Mouse (Mus musculus): ENCODE data around the gene Zfp46. TPM values are rescaled to one million over a fixed set of nuclear protein-coding genes. Genes with fewer than 3 reads are reported as not detected.

Zfp46 gene
- polyA plus RNA-seq, 1 experiment from 2014 or later, result 34.4 TPM

GRCm38 (mm10) chr4:136245681-136246080 lies 38.8 kb upstream of the Zfp46 start:
- Histone ChIP-seq H3K4me1 (ENCODE audit: control insufficient read depth, insufficient read depth, low read length) (peaks cover 31% of the 10 kb centered on the region), H3K9me3 (ENCODE audit: control insufficient read depth, low read length) (no peaks in the 10 kb centered on the region), H3K4me3 (ENCODE audit: low read depth, low read length) (no peak overlapping the region), H3K9ac (ENCODE audit: low read length) (no peak overlapping the region), H3K27ac (ENCODE audit: low read depth, low read length) (no peak overlapping the region), H3K4me2 (ENCODE audit: low read depth) (no peak overlapping the region), H3K27me3 (ENCODE audit: control insufficient read depth, insufficient read depth, low read length) (peaks cover 43% of the 10 kb centered on the region), H3K36me3 (ENCODE audit: control insufficient read depth, insufficient read depth, low read length) (0 out of 2 replicates have a peak, but pooled peaks cover 2% of the 10 kb centered on the region)
- ATAC-seq (ENCODE audit: insufficient read depth, low FRiP score, low TSS enrichment), result no peak
- 28% methylated on average over 5 of the region's 5 CpGs for WGBS
- DNase-seq (ENCODE audit: low spot score), result no peak

GRCm38 (mm10) chr4:136246568-136246969 lies 37.9 kb upstream of the Zfp46 start:
- peak; percentile 53 for DNase-seq (ENCODE audit: low spot score)
- no peak for ATAC-seq (ENCODE audit: insufficient read depth, low FRiP score, low TSS enrichment)
- Histone ChIP-seq H3K4me3 (ENCODE audit: low read depth, low read length) (no peak overlapping the region), H3K4me1 (ENCODE audit: control insufficient read depth, insufficient read depth, low read length) (peaks cover 31% of the 10 kb centered on the region), H3K4me2 (ENCODE audit: low read depth) (peak overlapping the region; percentile 90), H3K9ac (ENCODE audit: low read length) (no peak overlapping the region), H3K27me3 (ENCODE audit: control insufficient read depth, insufficient read depth, low read length) (peaks cover 43% of the 10 kb centered on the region), H3K27ac (ENCODE audit: low read depth, low read length) (no peak overlapping the region), H3K9me3 (ENCODE audit: control insufficient read depth, low read length) (no peaks in the 10 kb centered on the region), H3K36me3 (ENCODE audit: control insufficient read depth, insufficient read depth, low read length) (0 out of 2 replicates have a peak, but pooled peaks cover 2% of the 10 kb centered on the region)
- WGBS, result 1% methylated on average over 12 of the region's 12 CpGs

GRCm38 (mm10) chr4:136247386-136247728 lies 37.1 kb upstream of the Zfp46 start:
- Histone ChIP-seq H3K4me2 (ENCODE audit: low read depth) (peak overlapping the region; percentile 90), H3K27ac (ENCODE audit: low read depth, low read length) (no peak overlapping the region), H3K9ac (ENCODE audit: low read length) (0 out of 2 replicates have a peak overlapping the region, but pooled peaks have one; percentile 36), H3K4me1 (ENCODE audit: control insufficient read depth, insufficient read depth, low read length) (peaks cover 31% of the 10 kb centered on the region), H3K4me3 (ENCODE audit: low read depth, low read length) (peak overlapping the region; percentile 33), H3K9me3 (ENCODE audit: control insufficient read depth, low read length) (no peaks in the 10 kb centered on the region), H3K27me3 (ENCODE audit: control insufficient read depth, insufficient read depth, low read length) (peaks cover 43% of the 10 kb centered on the region), H3K36me3 (ENCODE audit: control insufficient read depth, insufficient read depth, low read length) (0 out of 2 replicates have a peak, but pooled peaks cover 2% of the 10 kb centered on the region)
- DNase-seq (ENCODE audit: low spot score) (no peak), ATAC-seq (ENCODE audit: insufficient read depth, low FRiP score, low TSS enrichment) (peak; percentile 20; the same call in 1 of the 2 replicates)
- WGBS, result under 1% methylated on average over 14 of the region's 14 CpGs

GRCm38 (mm10) chr4:136247729-136248463 lies 36.6 kb upstream of the Zfp46 start, which contains the start of gene Tcea3:
Gene Tcea3, plus strand, starts transcription at chr4:136247729.
- Histone ChIP-seq H3K36me3 (ENCODE audit: control insufficient read depth, insufficient read depth, low read length) (0 out of 2 replicates have a peak, but pooled peaks cover 2% of the 10 kb centered on the region), H3K4me1 (ENCODE audit: control insufficient read depth, insufficient read depth, low read length) (peaks cover 31% of the 10 kb centered on the region), H3K4me2 (ENCODE audit: low read depth) (peak within 1 kb of the TSS; percentile 90), H3K9me3 (ENCODE audit: control insufficient read depth, low read length) (no peaks in the 10 kb centered on the region), H3K27ac (ENCODE audit: low read depth, low read length) (no peak within 1 kb of the TSS), H3K27me3 (ENCODE audit: control insufficient read depth, insufficient read depth, low read length) (peaks cover 43% of the 10 kb centered on the region), H3K9ac (ENCODE audit: low read length) (peak within 1 kb of the TSS; percentile 36; the same call in 1 of the 2 replicates), H3K4me3 (ENCODE audit: low read depth, low read length) (peak within 1 kb of the TSS; percentile 33)
- ATAC-seq (ENCODE audit: insufficient read depth, low FRiP score, low TSS enrichment), result no peak
- DNase-seq (ENCODE audit: low spot score), result peak; percentile 45
- WGBS, result under 1% methylated on average over 46 of the region's 46 CpGs

- DNase-seq (ENCODE audit: low spot score), result no peak
- H3K4me2 ChIP-seq (ENCODE audit: low read depth), result peak overlapping the region; percentile 90
- peak overlapping the region; percentile 36; the same call in 1 of the 2 replicates for H3K9ac ChIP-seq (ENCODE audit: low read length)
- H3K4me1 ChIP-seq (ENCODE audit: control insufficient read depth, insufficient read depth, low read length), result peaks cover 31% of the 10 kb centered on the region
- peak overlapping the region; percentile 33 for H3K4me3 ChIP-seq (ENCODE audit: low read depth, low read length)
- 0 out of 2 replicates have a peak, but pooled peaks cover 2% of the 10 kb centered on the region for H3K36me3 ChIP-seq (ENCODE audit: control insufficient read depth, insufficient read depth, low read length)
- peaks cover 43% of the 10 kb centered on the region for H3K27me3 ChIP-seq (ENCODE audit: control insufficient read depth, insufficient read depth, low read length)
- WGBS, result under 1% methylated on average over 37 of the region's 37 CpGs
- no peaks in the 10 kb centered on the region for H3K9me3 ChIP-seq (ENCODE audit: control insufficient read depth, low read length)
- ATAC-seq (ENCODE audit: insufficient read depth, low FRiP score, low TSS enrichment), result no peak
- H3K27ac ChIP-seq (ENCODE audit: low read depth, low read length), result no peak overlapping the region
Measured at GRCm38 (mm10) chr4:136248464-136249331, 35.8 kb upstream of the Zfp46 start.

DNA sequence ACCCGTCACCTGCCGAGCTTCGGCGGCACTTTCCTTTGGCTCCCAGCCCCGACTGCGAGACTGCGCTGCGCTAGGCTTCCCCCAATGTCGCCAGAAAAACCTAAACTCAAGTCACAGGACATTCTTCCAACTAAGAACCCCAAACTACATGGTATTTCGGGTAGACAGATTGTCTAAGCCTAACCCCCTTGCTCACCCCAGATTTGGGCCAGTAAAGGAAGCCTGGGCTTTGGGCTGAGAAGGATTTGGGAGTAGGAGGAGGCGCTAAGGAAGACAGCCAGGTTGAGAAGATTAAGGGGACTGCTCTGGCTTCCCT lies 35.2 kb upstream of the Zfp46 start:
- H3K4me1 ChIP-seq (ENCODE audit: control insufficient read depth, insufficient read depth, low read length), result peaks cover 31% of the 10 kb centered on the region
- no peak overlapping the region for H3K9ac ChIP-seq (ENCODE audit: low read length)
- H3K4me3 ChIP-seq (ENCODE audit: low read depth, low read length), result no peak overlapping the region
- no peak overlapping the region for H3K4me2 ChIP-seq (ENCODE audit: low read depth)
- WGBS, result 5% methylated on average over 11 of the region's 11 CpGs
- peaks cover 43% of the 10 kb centered on the region for H3K27me3 ChIP-seq (ENCODE audit: control insufficient read depth, insufficient read depth, low read length)
- ATAC-seq (ENCODE audit: insufficient read depth, low FRiP score, low TSS enrichment) (no peak), DNase-seq (ENCODE audit: low spot score) (no peak)
- no peak overlapping the region for H3K27ac ChIP-seq (ENCODE audit: low read depth, low read length)
- H3K9me3 ChIP-seq (ENCODE audit: control insufficient read depth, low read length), result no peaks in the 10 kb centered on the region
- no peaks in the 10 kb centered on the region for H3K36me3 ChIP-seq (ENCODE audit: control insufficient read depth, insufficient read depth, low read length)

GRCm38 (mm10) chr4:136249780-136250179 lies 34.7 kb upstream of the Zfp46 start:
- DNase-seq (ENCODE audit: low spot score) (no peak), ATAC-seq (ENCODE audit: insufficient read depth, low FRiP score, low TSS enrichment) (no peak)
- Histone ChIP-seq H3K27me3 (ENCODE audit: control insufficient read depth, insufficient read depth, low read length) (peaks cover 43% of the 10 kb centered on the region), H3K9me3 (ENCODE audit: control insufficient read depth, low read length) (no peaks in the 10 kb centered on the region), H3K4me1 (ENCODE audit: control insufficient read depth, insufficient read depth, low read length) (peaks cover 31% of the 10 kb centered on the region), H3K4me2 (ENCODE audit: low read depth) (no peak overlapping the region), H3K9ac (ENCODE audit: low read length) (no peak overlapping the region), H3K27ac (ENCODE audit: low read depth, low read length) (no peak overlapping the region), H3K36me3 (ENCODE audit: control insufficient read depth, insufficient read depth, low read length) (no peaks in the 10 kb centered on the region), H3K4me3 (ENCODE audit: low read depth, low read length) (no peak overlapping the region)
- WGBS, result 56% methylated on average over 9 of the region's 9 CpGs

- no peak overlapping the region for H3K4me2 ChIP-seq (ENCODE audit: low read depth)
- no peak overlapping the region for H3K4me3 ChIP-seq (ENCODE audit: low read depth, low read length)
- H3K4me1 ChIP-seq (ENCODE audit: control insufficient read depth, insufficient read depth, low read length), result no peaks in the 10 kb centered on the region; the same call in 1 of the 2 replicates
- no peaks in the 10 kb centered on the region for H3K27me3 ChIP-seq (ENCODE audit: control insufficient read depth, insufficient read depth, low read length)
- DNase-seq (ENCODE audit: low spot score) (peak; percentile 28), ATAC-seq (ENCODE audit: insufficient read depth, low FRiP score, low TSS enrichment) (no peak)
- H3K27ac ChIP-seq (ENCODE audit: low read depth, low read length), result no peak overlapping the region
- H3K9me3 ChIP-seq (ENCODE audit: control insufficient read depth, low read length), result no peaks in the 10 kb centered on the region
- no peak overlapping the region for H3K9ac ChIP-seq (ENCODE audit: low read length)
- no peaks in the 10 kb centered on the region for H3K36me3 ChIP-seq (ENCODE audit: control insufficient read depth, insufficient read depth, low read length)
- WGBS, result 44% methylated on average over 6 of the region's 6 CpGs
Measured at GRCm38 (mm10) chr4:136255919-136256318, 28.6 kb upstream of the Zfp46 start.

Data from neural tube, embryonic 11.5 days (tissue).